16 mouse cellular contexts compared by ENCODE assay signal in genomic region chr9:95851671-95852070, GRCm38 (mm10).
"Had no signal": no experiment of that assay in that cellular context is flagged by ENCODE, and none has a peak within 500 bp of the region (broad histone marks: within the 10 kb centered on the region; RNA-seq: fewer than 3 reads in every experiment).

No protein-coding gene starts in this region.

- H3K27ac ChIP-seq: kidney, postnatal 0 days; layer of hippocampus, adult 2 months; limb, embryonic 15.5 days; liver, embryonic 14.5 days; macrophage; midbrain, embryonic 13.5 days; neural tube, embryonic 13.5 days had no signal

- H3K4me1 ChIP-seq: limb, embryonic 15.5 days; midbrain, embryonic 13.5 days; neural tube, embryonic 13.5 days had no signal

- H3K4me2 ChIP-seq: limb, embryonic 15.5 days; liver, embryonic 11.5 days; lung, embryonic 14.5 days; midbrain, embryonic 13.5 days; neural tube, embryonic 13.5 days had no signal

- H3K9me3 ChIP-seq: limb, embryonic 15.5 days; midbrain, embryonic 13.5 days; neural tube, embryonic 13.5 days had no signal

- ATAC-seq: liver, postnatal 0 days; lung, postnatal 0 days; midbrain, embryonic 13.5 days had no signal

- DNase-seq: layer of hippocampus, adult 9-11 months; liver, postnatal 0 days; lung, embryonic 14.5 days; retina, postnatal 1 day; right cerebral cortex, postnatal 25 days; thymus, adult 18-20 months; thymus, postnatal 36 days had no signal

- H3K9ac ChIP-seq: limb, embryonic 15.5 days; liver, embryonic 14.5 days; liver, postnatal 0 days; lung, embryonic 14.5 days; midbrain, embryonic 13.5 days; neural tube, embryonic 13.5 days had no signal

- H3K27me3 ChIP-seq: limb, embryonic 15.5 days; neural tube, embryonic 13.5 days had no signal

- H3K36me3 ChIP-seq: limb, embryonic 15.5 days; midbrain, embryonic 13.5 days; neural tube, embryonic 13.5 days had no signal

- H3K4me3 ChIP-seq: layer of hippocampus, adult 2 months; limb, embryonic 15.5 days; midbrain, embryonic 13.5 days; neural tube, embryonic 13.5 days had no signal
